Mouse (Mus musculus) midbrain, embryonic 14.5 days (tissue): ENCODE measurements around the gene Mapk6. TPM values are rescaled to one million over a fixed set of nuclear protein-coding genes. Genes with fewer than 3 reads are reported as not detected.

Experiments used
- ATAC-seq: fragments of 200-750 bp; cut with Nextera tagmentation; 2 replicates; pipeline ENCODE4 v1.8.0; 2017; ENCODE audit warnings: moderate number of reproducible peaks, moderate library complexity; ENCODE audit not compliant: low FRiP score, low TSS enrichment
- DNase-seq: peaks from one replicate; pipeline ENCODE4 v3.0.0-alpha.2; 2015
- H3K27ac ChIP-seq: fragments of 300-500 bp; sonication (generic); replicated peaks from 2 replicates; pipeline ENCODE4 v1.5.1; 2014; ENCODE audit warnings: mild to moderate bottlenecking, low read depth, low read length, moderate library complexity
- H3K27me3 ChIP-seq: fragments of 300-500 bp; sonication (generic); 2 replicates; pipeline ENCODE4 v1.6.1; 2014; ENCODE audit warnings: low read length, control low read depth, mixed read lengths; ENCODE audit not compliant: control insufficient read depth, insufficient read depth
- H3K36me3 ChIP-seq: fragments of 300-500 bp; sonication (generic); 2 replicates; pipeline ENCODE4 v1.6.1; 2014; ENCODE audit warnings: low read length, control low read depth; ENCODE audit not compliant: control insufficient read depth, insufficient read depth
- H3K4me1 ChIP-seq: fragments of 300-500 bp; sonication (generic); 2 replicates; pipeline ENCODE4 v1.6.1; 2014; ENCODE audit warnings: mild to moderate bottlenecking, antibody characterized with exemption, low read length, control low read depth; ENCODE audit not compliant: control insufficient read depth, insufficient read depth
- H3K4me2 ChIP-seq: fragments of 300-500 bp; sonication (generic); 2 replicates; pipeline ENCODE4 v1.6.1; 2014; ENCODE audit warnings: mild to moderate bottlenecking, low read length, moderate library complexity
- H3K4me3 ChIP-seq: fragments of 300-500 bp; sonication (generic); replicated peaks from 2 replicates; pipeline ENCODE4 v1.5.1; 2014; ENCODE audit warnings: low read depth, low read length
- H3K9ac ChIP-seq: fragments of 300-500 bp; sonication (generic); replicated peaks from 2 replicates; pipeline ENCODE4 v1.6.1; 2014; ENCODE audit warnings: mild to moderate bottlenecking, low read length, moderate library complexity
- H3K9me3 ChIP-seq: fragments of 300-500 bp; sonication (generic); 2 replicates; pipeline ENCODE4 v1.6.1; 2016; ENCODE audit warnings: low read length, control low read depth, mixed read lengths; ENCODE audit not compliant: control insufficient read depth
- whole genome bisulfite sequencing: fragments of 180-500 bp; shearing (Covaris S2); extraction: QIAGEN DNeasy Blood & Tissue Kit; methylation state at CpG from one replicate; pipeline ENCODE4 v1.1.7; 2014; 5-methylcytosine and 5-hydroxymethylcytosine counted together
- polyA plus RNA-seq: library from polyadenylated mRNA; unstranded; fragments of >200 nt; fragmentation: Nextera tagmentation; extraction: Ambion mirVana; gene quantifications from 2 replicates; pipeline ENCODE4 v1.2.1, GENCODE M21; 2014

The Mapk6 gene
- polyA plus RNA-seq, 1 experiment from 2014 or later: 208 TPM

DNA sequence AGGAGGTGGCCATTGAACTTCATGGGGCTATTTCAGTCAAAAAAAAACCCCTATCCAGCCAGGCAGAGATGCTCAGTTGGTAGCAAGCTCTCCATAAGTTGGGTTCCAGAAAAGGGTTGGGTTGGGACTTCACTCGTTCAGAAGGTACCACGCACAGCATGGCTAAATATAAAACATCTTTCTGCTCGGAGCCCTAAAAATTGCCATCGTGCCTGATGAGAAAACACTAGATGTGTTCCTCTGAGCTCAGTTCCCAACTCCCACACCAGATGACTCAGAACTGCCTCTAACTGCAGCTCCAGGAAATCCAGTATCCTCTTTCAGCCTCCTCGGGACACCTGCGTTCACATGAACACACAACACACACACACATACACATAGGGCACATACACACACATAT, 71.8 kb downstream of the Mapk6 start:
- no peak for DNase-seq
- no peak overlapping the region for H3K9ac ChIP-seq
- H3K4me2 ChIP-seq: no peak overlapping the region
- H3K27ac ChIP-seq: no peak overlapping the region
- H3K36me3 ChIP-seq: peaks cover 78% of the 10 kb centered on the region
- H3K27me3 ChIP-seq: no peaks in the 10 kb centered on the region
- H3K4me3 ChIP-seq: no peak overlapping the region
- WGBS: 95% methylated on average over 6 of the region's 6 CpGs
- no peaks in the 10 kb centered on the region for H3K9me3 ChIP-seq
- ATAC-seq: no peak
- H3K4me1 ChIP-seq: no peaks in the 10 kb centered on the region

- no peak for ATAC-seq
- H3K4me1 ChIP-seq: no peaks in the 10 kb centered on the region
- no peak overlapping the region for H3K4me2 ChIP-seq
- H3K27me3 ChIP-seq: no peaks in the 10 kb centered on the region
- peaks cover 85% of the 10 kb centered on the region for H3K36me3 ChIP-seq
- H3K9me3 ChIP-seq: no peaks in the 10 kb centered on the region
- DNase-seq: no peak
- no peak overlapping the region for H3K4me3 ChIP-seq
- H3K9ac ChIP-seq: no peak overlapping the region
- WGBS: 92% methylated on average over 4 of the region's 4 CpGs
- H3K27ac ChIP-seq: no peak overlapping the region
These were observed 75.4 kb downstream of the Mapk6 start for GRCm38 (mm10) chr9:75334440-75334839.

GRCm38 (mm10) chr9:75330821-75331220, 79.0 kb downstream of the Mapk6 start:
- Histone ChIP-seq H3K4me2 (no peak overlapping the region), H3K9me3 (no peaks in the 10 kb centered on the region), H3K27me3 (no peaks in the 10 kb centered on the region), H3K36me3 (peaks cover 61% of the 10 kb centered on the region), H3K9ac (no peak overlapping the region), H3K4me1 (no peaks in the 10 kb centered on the region), H3K4me3 (no peak overlapping the region), H3K27ac (no peak overlapping the region)
- ATAC-seq (no peak), DNase-seq (no peak)
- 91% methylated on average over 8 of the region's 8 CpGs for WGBS

- Histone ChIP-seq H3K4me2 (no peak overlapping the region), H3K9me3 (no peaks in the 10 kb centered on the region), H3K36me3 (peaks cover 48% of the 10 kb centered on the region), H3K4me3 (no peak overlapping the region), H3K4me1 (no peaks in the 10 kb centered on the region), H3K9ac (no peak overlapping the region), H3K27ac (no peak overlapping the region), H3K27me3 (no peaks in the 10 kb centered on the region)
- ATAC-seq (no peak), DNase-seq (no peak)
- 92% methylated on average over 3 of the region's 3 CpGs for WGBS
These were observed 81.8 kb downstream of the Mapk6 start for GRCm38 (mm10) chr9:75328047-75328446.

GRCm38 (mm10) chr9:75322099-75322885, 87.5 kb downstream of the Mapk6 start:
- Histone ChIP-seq H3K4me1 (no peaks in the 10 kb centered on the region), H3K36me3 (peaks cover 11% of the 10 kb centered on the region), H3K9me3 (no peaks in the 10 kb centered on the region), H3K9ac (no peak overlapping the region), H3K4me2 (no peak overlapping the region), H3K4me3 (no peak overlapping the region), H3K27ac (no peak overlapping the region), H3K27me3 (no peaks in the 10 kb centered on the region)
- no peak for ATAC-seq
- DNase-seq: no peak
- 88% methylated on average over 13 of the region's 13 CpGs for WGBS

DNA sequence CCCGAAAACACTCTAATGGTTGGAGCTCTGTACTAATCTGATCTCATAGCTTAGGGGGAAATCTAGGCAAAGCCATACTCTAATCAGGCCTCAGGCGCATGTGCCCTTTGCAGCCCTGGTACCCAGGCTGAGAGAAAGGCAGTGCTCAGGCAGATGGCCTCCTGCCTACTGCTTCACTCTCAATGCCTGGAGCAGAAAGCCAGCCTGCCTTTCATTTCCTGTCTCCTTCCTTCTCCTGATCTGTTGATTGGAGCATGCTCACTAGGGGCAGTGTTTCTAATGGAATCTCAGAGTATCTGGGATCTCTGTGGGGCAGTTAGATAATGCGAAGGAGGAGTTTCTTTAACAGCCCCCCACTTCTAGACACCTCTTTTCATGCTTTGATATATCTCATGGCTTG, 90.4 kb downstream of the Mapk6 start:
- ATAC-seq (no peak), DNase-seq (peak; percentile 43)
- H3K27me3 ChIP-seq: no peaks in the 10 kb centered on the region
- 75% methylated on average over 3 of the region's 3 CpGs for WGBS
- H3K9me3 ChIP-seq: no peaks in the 10 kb centered on the region
- H3K36me3 ChIP-seq: peaks cover 4% of the 10 kb centered on the region; the same call in 1 of the 2 replicates
- H3K4me3 ChIP-seq: no peak overlapping the region
- H3K27ac ChIP-seq: peak overlapping the region; percentile 28; the same call in 1 of the 2 replicates
- H3K4me2 ChIP-seq: no peak overlapping the region
- peak overlapping the region; percentile 12; the same call in 1 of the 2 replicates for H3K9ac ChIP-seq
- peaks cover 13% of the 10 kb centered on the region for H3K4me1 ChIP-seq

Other genes with a start within 250 kb of the Mapk6 start
- gene Myo5c, start 178.0 kb downstream of the Mapk6 start, polyA plus RNA-seq: 0.64 and 0.72 TPM in 2 replicates
- gene Gnb5, start 103.7 kb downstream of the Mapk6 start, polyA plus RNA-seq: 69.6 and 70.1 TPM in 2 replicates
- gene Bcl2l10, start 62.2 kb downstream of the Mapk6 start, polyA plus RNA-seq: not detected in 2 replicates
- gene Leo1, start 31.5 kb upstream of the Mapk6 start, polyA plus RNA-seq: 39.8 and 41.5 TPM in 2 replicates
- 61.8 and 73.0 TPM in 2 replicates for gene Tmod3, start 149.7 kb upstream of the Mapk6 start, polyA plus RNA-seq
- gene Tmod2, start 201.3 kb upstream of the Mapk6 start, polyA plus RNA-seq: 244 and 248 TPM in 2 replicates
- 29.0 and 34.3 TPM in 2 replicates for gene Lysmd2, start 215.7 kb upstream of the Mapk6 start, polyA plus RNA-seq